In genomic region chr4:150373111-150374109, GRCm38 (mm10) we compare ENCODE assay signal across 8 mouse cellular contexts.
DNase-seq lines count a peak whose midpoint lies in the region; ATAC-seq and TF ChIP-seq lines count a peak whose summit lies in the region.

No protein-coding gene starts in this region.

- TF ChIP-seq CTCF in embryonic fibroblast, embryonic 13.5 days (IDR thresholded peaks at IDR 0.05; ENCODE audit: borderline replicate concordance, insufficient read depth, low read length): no peak

- H3K27me3 ChIP-seq in kidney, embryonic 15.5 days: no peaks in the 10 kb centered on the region
- no peaks in the 10 kb centered on the region for H3K27me3 ChIP-seq in heart, embryonic 16.5 days (ENCODE audit: control insufficient read depth, insufficient read depth, low read length)
- no peaks in the 10 kb centered on the region for H3K27me3 ChIP-seq in midbrain, embryonic 15.5 days (replicated peaks)

- ATAC-seq in kidney, embryonic 15.5 days (replicated peaks; ENCODE audit: low FRiP score): peak; percentile 46
- ATAC-seq in heart, embryonic 16.5 days (replicated peaks; ENCODE audit: extremely low read depth, insufficient read depth, low FRiP score): peak; percentile 66
- peak; percentile 65 for ATAC-seq in midbrain, embryonic 15.5 days (replicated peaks)
- ATAC-seq in activated CD4-positive, CD25-positive, alpha-beta regulatory T cell, adult 4 months: no peak

- peak overlapping the region; percentile 91 for H3K27ac ChIP-seq in kidney, embryonic 15.5 days
- H3K27ac ChIP-seq in embryonic fibroblast, embryonic 13.5 days (ENCODE audit: insufficient read depth, low read length): peak overlapping the region; percentile 63
- H3K27ac ChIP-seq in heart, embryonic 16.5 days (ENCODE audit: low read length): peak overlapping the region; percentile 65
- peak overlapping the region; percentile 90 for H3K27ac ChIP-seq in midbrain, embryonic 15.5 days

- H3K9me3 ChIP-seq in kidney, embryonic 15.5 days (replicated peaks): no peaks in the 10 kb centered on the region
- no peaks in the 10 kb centered on the region for H3K9me3 ChIP-seq in heart, embryonic 16.5 days (replicated peaks; ENCODE audit: control insufficient read depth, low read length)
- H3K9me3 ChIP-seq in midbrain, embryonic 15.5 days: no peaks in the 10 kb centered on the region

- H3K9ac ChIP-seq in kidney, embryonic 15.5 days: 0 out of 2 replicates have a peak overlapping the region, but pooled peaks have one; percentile 17
- peak overlapping the region; percentile 85 for H3K9ac ChIP-seq in heart, embryonic 16.5 days (ENCODE audit: low read length)
- peak overlapping the region; percentile 17 for H3K9ac ChIP-seq in midbrain, embryonic 15.5 days

- H3K4me3 ChIP-seq in kidney, embryonic 15.5 days (replicated peaks): peak overlapping the region; percentile 52
- peak overlapping the region; percentile 37 for H3K4me3 ChIP-seq in embryonic fibroblast, embryonic 13.5 days (ENCODE audit: insufficient read depth, low read length)
- peak overlapping the region; percentile 76 for H3K4me3 ChIP-seq in heart, embryonic 16.5 days (ENCODE audit: low read length)
- peak overlapping the region; percentile 55 for H3K4me3 ChIP-seq in midbrain, embryonic 15.5 days

- H3K4me1 ChIP-seq in kidney, embryonic 15.5 days: peaks cover 73% of the 10 kb centered on the region
- peaks cover 15% of the 10 kb centered on the region for H3K4me1 ChIP-seq in embryonic fibroblast, embryonic 13.5 days (ENCODE audit: control insufficient read depth, insufficient read depth, low read length)
- H3K4me1 ChIP-seq in heart, embryonic 16.5 days (ENCODE audit: control insufficient read depth, insufficient read depth, low read length): peaks cover 48% of the 10 kb centered on the region
- H3K4me1 ChIP-seq in midbrain, embryonic 15.5 days: peaks cover 63% of the 10 kb centered on the region

- WGBS in kidney, embryonic 15.5 days: 6% methylated on average over 15 of the region's 15 CpGs
- WGBS in heart, embryonic 16.5 days: 2% methylated on average over 15 of the region's 15 CpGs
- under 1% methylated on average over 15 of the region's 15 CpGs for WGBS in midbrain, embryonic 15.5 days

- no peak for TF ChIP-seq POLR2A in embryonic fibroblast, embryonic 13.5 days (IDR thresholded peaks at IDR 0.05; ENCODE audit: low read depth, low read length)

- H3K36me3 ChIP-seq in kidney, embryonic 15.5 days: no peaks in the 10 kb centered on the region
- H3K36me3 ChIP-seq in heart, embryonic 16.5 days (ENCODE audit: control insufficient read depth, insufficient read depth): no peaks in the 10 kb centered on the region
- H3K36me3 ChIP-seq in midbrain, embryonic 15.5 days (replicated peaks): no peaks in the 10 kb centered on the region

- no peak for DNase-seq in kidney, adult 9 months
- peak; percentile 41 for DNase-seq in Muller cell, postnatal 12 days (ENCODE audit: inconsistent ontology term)
- DNase-seq in liver: peak; percentile 39

- H3K4me2 ChIP-seq in kidney, embryonic 15.5 days: peak overlapping the region; percentile 89
- H3K4me2 ChIP-seq in heart, embryonic 16.5 days (ENCODE audit: low read depth, low read length): peak overlapping the region; percentile 99
- peak overlapping the region; percentile 96 for H3K4me2 ChIP-seq in midbrain, embryonic 15.5 days

Comparison
In these comparisons a context has a peak if more than half of its experiments do, and no peak if none do; other contexts are left out.
1. H3K9ac ChIP-seq: peak in every context shown above with its lines; median percentile 85 in heart, embryonic 16.5 days; 17 in kidney, embryonic 15.5 days; 17 in midbrain, embryonic 15.5 days.